Mouse (Mus musculus) heart, postnatal 25 days (tissue): ENCODE measurements around the gene Arhgef40. TPM values are rescaled to one million over a fixed set of nuclear protein-coding genes. Genes with fewer than 3 reads are reported as not detected.
"Not testable (repeated sequence)": the region's sequence is repeated elsewhere in the genome, so short reads cannot be mapped to it uniquely, and the experiment has no call there.

ENCODE experiments used
- DNase-seq: peaks from one replicate; pipeline ENCODE4 v3.0.0; 2022; ENCODE audit warnings: low spot score
- intact Hi-C: fragments of 180-260 bp; cut with DNase I; formaldehyde crosslinking; loops from one replicate; pipeline ENCODE4 v1.15.1; 2025
- total RNA-seq, 2 experiments: library from RNA; stranded (reverse); gene quantifications; 2 replicates each; pipeline ENCODE4 v1.2.3; 2021

The Arhgef40 gene
- total RNA-seq, 2 experiments from 2014 or later = 31.2 to 41.2 TPM

GRCm38 (mm10) chr14:52016625-52017405 is 32.3 kb downstream of the Arhgef40 start:
- intact Hi-C loops = no loop called here
- DNase-seq = no peak

- DNase-seq = no peak
- intact Hi-C loops = no loop called here
Observed at GRCm38 (mm10) chr14:52017662-52018061, 33.1 kb downstream of the Arhgef40 start.

GRCm38 (mm10) chr14:52018248-52019050 is 33.9 kb downstream of the Arhgef40 start:
- intact Hi-C loops = no loop called here
- DNase-seq = no peak

- intact Hi-C loops = no loop called here
- no peak for DNase-seq
Observed at GRCm38 (mm10) chr14:52019051-52019589, 34.6 kb downstream of the Arhgef40 start.

- intact Hi-C loops = loop anchor here (5.0 kb wide), 1 partner anchor 83 kb away; the partner anchor contains the start of gene Hnrnpc
- DNase-seq = peak; percentile 94
Observed at GRCm38 (mm10) chr14:52019590-52020340, 35.2 kb downstream of the Arhgef40 start.

- intact Hi-C loops = loop anchor here (5.0 kb wide), 1 partner anchor 82 kb away; the partner anchor contains the start of gene Hnrnpc
- DNase-seq = peak; percentile 70
Observed at GRCm38 (mm10) chr14:52020486-52021137, 36.1 kb downstream of the Arhgef40 start, which contains the start of gene Zfp219. Gene Zfp219, minus strand, starts transcription at chr14:52020733.

GRCm38 (mm10) chr14:52021138-52021529 is 36.6 kb downstream of the Arhgef40 start:
- intact Hi-C loops = loop anchor here (5.0 kb wide), 1 partner anchor 81 kb away; the partner anchor contains the start of gene Hnrnpc
- DNase-seq = no peak

GRCm38 (mm10) chr14:52021568-52022212 is 37.2 kb downstream of the Arhgef40 start:
- DNase-seq = no peak
- intact Hi-C loops = loop anchor here (2.0 to 5.0 kb wide), 4 partner anchors 13 to 119 kb away; partner anchors contain the start of genes Arhgef40 and Hnrnpc

- intact Hi-C loops = loop anchor here (2.0 to 5.0 kb wide), 4 partner anchors 13 to 119 kb away; partner anchors contain the start of genes Arhgef40 and Hnrnpc
- no peak for DNase-seq
Observed at GRCm38 (mm10) chr14:52022244-52022708, 37.8 kb downstream of the Arhgef40 start.

GRCm38 (mm10) chr14:52022709-52023459 is 38.4 kb downstream of the Arhgef40 start:
- intact Hi-C loops = loop anchor here (2.0 to 5.0 kb wide), 4 partner anchors 14 to 120 kb away; partner anchors contain the start of genes Arhgef40 and Hnrnpc
- peak; percentile 73 for DNase-seq

- DNase-seq = no peak
- intact Hi-C loops = loop anchor here (5.0 kb wide), 1 partner anchor 78 kb away; the partner anchor contains the start of gene Hnrnpc
Observed at GRCm38 (mm10) chr14:52024133-52024532, 39.6 kb downstream of the Arhgef40 start.

- intact Hi-C loops = no loop called here
- DNase-seq = no peak
Observed at GRCm38 (mm10) chr14:52026342-52026741, 41.8 kb downstream of the Arhgef40 start.

- DNase-seq = no peak
- intact Hi-C loops = no loop called here
Observed at GRCm38 (mm10) chr14:52035926-52036325, 51.4 kb downstream of the Arhgef40 start.

- intact Hi-C loops = no loop called here
- DNase-seq = no peak
Observed at GRCm38 (mm10) chr14:52039332-52039731, 54.8 kb downstream of the Arhgef40 start.

- DNase-seq, intact Hi-C loops: not testable (repeated sequence)
Observed at GRCm38 (mm10) chr14:52042359-52042758, 57.8 kb downstream of the Arhgef40 start, which contains the start of gene Olfr221. Gene Olfr221, minus strand, starts transcription at chr14:52042459.

- intact Hi-C loops = no loop called here
- DNase-seq = no peak
Observed at GRCm38 (mm10) chr14:52043446-52043845, 58.9 kb downstream of the Arhgef40 start.

GRCm38 (mm10) chr14:52044901-52045678 is 60.6 kb downstream of the Arhgef40 start:
- intact Hi-C loops = no loop called here
- DNase-seq = no peak
